Mouse (Mus musculus): ENCODE measurements around the gene Pcsk6. TPM values are rescaled to one million over a fixed set of nuclear protein-coding genes. Genes with fewer than 3 reads are reported as not detected.
"Not testable (repeated sequence)": the region's sequence is repeated elsewhere in the genome, so short reads cannot be mapped to it uniquely, and the experiment has no call there.

Gene Pcsk6
- polyA plus RNA-seq, 1 experiment: 0.04 TPM

- no peak overlapping the region for H3K4me2 ChIP-seq (ENCODE audit: low read depth)
- H3K36me3 ChIP-seq (ENCODE audit: control insufficient read depth, insufficient read depth): no peaks in the 10 kb centered on the region
- H3K27me3 ChIP-seq (ENCODE audit: control insufficient read depth, insufficient read depth, insufficient read length): peaks cover 42% of the 10 kb centered on the region
- no peaks in the 10 kb centered on the region for H3K79me2 ChIP-seq (ENCODE audit: control insufficient read depth, insufficient read depth)
- no peak overlapping the region for H3K4me3 ChIP-seq
- no peak for TF ChIP-seq TCF3 (IDR thresholded peaks at IDR 0.05; ENCODE audit: insufficient read length, low read depth)
- TF ChIP-seq TCF12 (IDR thresholded peaks at IDR 0.05; ENCODE audit: insufficient read depth, poor library complexity, severe bottlenecking): no peak
- no peak for TF ChIP-seq MYOD1 (IDR thresholded peaks at IDR 0.05; ENCODE audit: control insufficient read depth in 1 of 3, insufficient read length in 2 of 3, low read depth in 2 of 3)
- H3ac ChIP-seq (ENCODE audit: control insufficient read depth, insufficient read length): no peak overlapping the region
Observed at GRCm38 (mm10) chr7:65929398-65929797, 67.9 kb downstream of the Pcsk6 start.

GRCm38 (mm10) chr7:65930478-65930877 lies 68.9 kb downstream of the Pcsk6 start:
- H3K4me2 ChIP-seq (ENCODE audit: low read depth): no peak overlapping the region
- peaks cover 40% of the 10 kb centered on the region for H3K27me3 ChIP-seq (ENCODE audit: control insufficient read depth, insufficient read depth, insufficient read length)
- H3K4me3 ChIP-seq: no peak overlapping the region
- H3K79me2 ChIP-seq (ENCODE audit: control insufficient read depth, insufficient read depth): no peaks in the 10 kb centered on the region
- H3ac ChIP-seq (ENCODE audit: control insufficient read depth, insufficient read length): no peak overlapping the region
- TF ChIP-seq MYOD1 (IDR thresholded peaks at IDR 0.05; ENCODE audit: control insufficient read depth in 1 of 3, insufficient read length in 2 of 3, low read depth in 2 of 3) (no peak), POLR2A (IDR thresholded peaks at IDR 0.05; ENCODE audit: insufficient read length, low read depth) (no peak), POLR2AphosphoS2 (IDR thresholded peaks at IDR 0.05; ENCODE audit: insufficient read length, low read depth) (no peak), TCF12 (IDR thresholded peaks at IDR 0.05; ENCODE audit: insufficient read depth, poor library complexity, severe bottlenecking) (no peak), E2F4 (IDR thresholded peaks at IDR 0.05; ENCODE audit: insufficient read depth) (no peak), CEBPB (IDR thresholded peaks at IDR 0.05; ENCODE audit: insufficient read depth, poor library complexity, severe bottlenecking) (no peak), MYOG (IDR thresholded peaks at IDR 0.05; ENCODE audit: control insufficient read depth in 1 of 3, insufficient read depth in 1 of 3, insufficient read length in 2 of 3, low read depth in 2 of 3) (no peak), TCF3 (IDR thresholded peaks at IDR 0.05; ENCODE audit: insufficient read length, low read depth) (no peak), MAX (IDR thresholded peaks at IDR 0.05; ENCODE audit: low read depth) (no peak), SRF (IDR thresholded peaks at IDR 0.05; ENCODE audit: control insufficient read depth, insufficient read length, low read depth) (no peak), REST (IDR thresholded peaks at IDR 0.05; ENCODE audit: insufficient read depth, insufficient read length) (no peak), USF1 (IDR thresholded peaks at IDR 0.05; ENCODE audit: low read depth) (no peak)
- H3K36me3 ChIP-seq (ENCODE audit: control insufficient read depth, insufficient read depth): no peaks in the 10 kb centered on the region

GRCm38 (mm10) chr7:65934238-65934970 lies 72.9 kb downstream of the Pcsk6 start:
- H3K36me3 ChIP-seq (ENCODE audit: control insufficient read depth, insufficient read depth); H3K4me2 ChIP-seq (ENCODE audit: low read depth); H3ac ChIP-seq (ENCODE audit: control insufficient read depth, insufficient read length); H3K79me2 ChIP-seq (ENCODE audit: control insufficient read depth, insufficient read depth); H3K4me3 ChIP-seq: not testable (repeated sequence)
- peaks cover 23% of the 10 kb centered on the region for H3K27me3 ChIP-seq (ENCODE audit: control insufficient read depth, insufficient read depth, insufficient read length)

GRCm38 (mm10) chr7:65935211-65935610 lies 73.7 kb downstream of the Pcsk6 start:
- peaks cover 15% of the 10 kb centered on the region for H3K27me3 ChIP-seq (ENCODE audit: control insufficient read depth, insufficient read depth, insufficient read length)
- no peak overlapping the region for H3K4me3 ChIP-seq
- no peak overlapping the region for H3K4me2 ChIP-seq (ENCODE audit: low read depth)
- H3K79me2 ChIP-seq (ENCODE audit: control insufficient read depth, insufficient read depth): no peaks in the 10 kb centered on the region
- TF ChIP-seq POLR2AphosphoS2 (IDR thresholded peaks at IDR 0.05; ENCODE audit: insufficient read length, low read depth): no peak
- no peak for TF ChIP-seq POLR2A (IDR thresholded peaks at IDR 0.05; ENCODE audit: insufficient read length, low read depth)
- no peak for TF ChIP-seq TCF3 (IDR thresholded peaks at IDR 0.05; ENCODE audit: insufficient read length, low read depth)
- TF ChIP-seq MYOD1 (IDR thresholded peaks at IDR 0.05; ENCODE audit: control insufficient read depth in 1 of 3, insufficient read length in 2 of 3, low read depth in 2 of 3): no peak
- TF ChIP-seq MAX (IDR thresholded peaks at IDR 0.05; ENCODE audit: low read depth): no peak
- no peak for TF ChIP-seq SRF (IDR thresholded peaks at IDR 0.05; ENCODE audit: control insufficient read depth, insufficient read length, low read depth)
- no peak for TF ChIP-seq MYOG (IDR thresholded peaks at IDR 0.05; ENCODE audit: control insufficient read depth in 1 of 3, insufficient read depth in 1 of 3, insufficient read length in 2 of 3, low read depth in 2 of 3)
- no peak for TF ChIP-seq USF1 (IDR thresholded peaks at IDR 0.05; ENCODE audit: low read depth)
- TF ChIP-seq TCF12 (IDR thresholded peaks at IDR 0.05; ENCODE audit: insufficient read depth, poor library complexity, severe bottlenecking): no peak
- no peak for TF ChIP-seq E2F4 (IDR thresholded peaks at IDR 0.05; ENCODE audit: insufficient read depth)
- TF ChIP-seq CEBPB (IDR thresholded peaks at IDR 0.05; ENCODE audit: insufficient read depth, poor library complexity, severe bottlenecking): no peak
- TF ChIP-seq REST (IDR thresholded peaks at IDR 0.05; ENCODE audit: insufficient read depth, insufficient read length): no peak
- no peak overlapping the region for H3ac ChIP-seq (ENCODE audit: control insufficient read depth, insufficient read length)
- H3K36me3 ChIP-seq (ENCODE audit: control insufficient read depth, insufficient read depth): no peaks in the 10 kb centered on the region

GRCm38 (mm10) chr7:65940988-65941387 lies 79.5 kb downstream of the Pcsk6 start:
- Histone ChIP-seq H3ac (ENCODE audit: control insufficient read depth, insufficient read length) (no peak overlapping the region), H3K79me2 (ENCODE audit: control insufficient read depth, insufficient read depth) (no peaks in the 10 kb centered on the region), H3K4me3 (no peak overlapping the region), H3K27me3 (ENCODE audit: control insufficient read depth, insufficient read depth, insufficient read length) (peaks cover 35% of the 10 kb centered on the region), H3K36me3 (ENCODE audit: control insufficient read depth, insufficient read depth) (no peaks in the 10 kb centered on the region), H3K4me2 (ENCODE audit: low read depth) (no peak overlapping the region)
- TF ChIP-seq TCF12 (IDR thresholded peaks at IDR 0.05; ENCODE audit: insufficient read depth, poor library complexity, severe bottlenecking): no peak
- no peak for TF ChIP-seq POLR2AphosphoS2 (IDR thresholded peaks at IDR 0.05; ENCODE audit: insufficient read length, low read depth)
- TF ChIP-seq USF1 (IDR thresholded peaks at IDR 0.05; ENCODE audit: low read depth): no peak
- TF ChIP-seq MYOD1 (IDR thresholded peaks at IDR 0.05; ENCODE audit: control insufficient read depth in 1 of 3, insufficient read length in 2 of 3, low read depth in 2 of 3): no peak
- no peak for TF ChIP-seq SRF (IDR thresholded peaks at IDR 0.05; ENCODE audit: control insufficient read depth, insufficient read length, low read depth)
- no peak for TF ChIP-seq REST (IDR thresholded peaks at IDR 0.05; ENCODE audit: insufficient read depth, insufficient read length)
- no peak for TF ChIP-seq MAX (IDR thresholded peaks at IDR 0.05; ENCODE audit: low read depth)
- no peak for TF ChIP-seq TCF3 (IDR thresholded peaks at IDR 0.05; ENCODE audit: insufficient read length, low read depth)
- no peak for TF ChIP-seq CEBPB (IDR thresholded peaks at IDR 0.05; ENCODE audit: insufficient read depth, poor library complexity, severe bottlenecking)
- no peak for TF ChIP-seq POLR2A (IDR thresholded peaks at IDR 0.05; ENCODE audit: insufficient read length, low read depth)
- no peak for TF ChIP-seq E2F4 (IDR thresholded peaks at IDR 0.05; ENCODE audit: insufficient read depth)
- TF ChIP-seq MYOG (IDR thresholded peaks at IDR 0.05; ENCODE audit: control insufficient read depth in 1 of 3, insufficient read depth in 1 of 3, insufficient read length in 2 of 3, low read depth in 2 of 3): no peak

All from myocyte (in vitro differentiated cells).